Mouse (Mus musculus): ENCODE measurements at regions not wholly inside any gene's neighbourhood (a gene's known extent, or its start where the extent isn't known, plus 50 kb on each side); places are given as distances from the start of the nearest gene placed in this dataset.

DNA sequence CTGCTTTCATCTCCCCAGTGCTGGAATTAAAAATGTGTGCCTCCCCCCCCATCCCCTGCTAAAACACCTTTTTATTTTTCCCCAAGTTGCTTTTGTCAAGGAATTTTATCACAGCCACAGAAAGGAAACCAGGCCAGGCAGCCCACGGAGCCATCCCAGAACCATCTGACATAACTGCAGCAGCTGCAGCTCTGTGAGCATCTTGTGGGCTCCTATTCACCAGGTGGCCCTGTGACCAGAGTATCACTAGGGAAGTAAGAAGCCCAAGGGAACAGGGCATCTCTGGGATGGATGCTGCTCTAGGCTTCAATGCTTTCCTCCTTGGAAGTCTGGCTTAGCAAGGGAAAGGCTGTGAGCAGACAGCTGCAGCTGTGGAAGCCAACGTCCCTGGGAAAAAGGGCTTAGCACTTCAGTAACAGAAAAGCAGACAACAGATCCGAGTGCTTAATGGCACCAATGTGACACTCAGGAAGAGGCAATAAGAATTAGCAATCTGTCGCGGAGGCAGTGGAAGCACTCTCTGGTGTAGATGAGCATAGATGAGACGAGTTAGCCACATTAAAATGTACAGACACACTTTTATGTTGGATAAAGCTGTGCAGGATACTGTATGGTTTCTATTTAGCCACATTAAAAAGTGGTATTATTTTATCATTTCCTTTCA, 1183.0 kb downstream of the 4930447A16Rik start:
- DNase-seq (ENCODE audit: low spot score in 2 of 2) = peak; percentile 12 to 24

DNA sequence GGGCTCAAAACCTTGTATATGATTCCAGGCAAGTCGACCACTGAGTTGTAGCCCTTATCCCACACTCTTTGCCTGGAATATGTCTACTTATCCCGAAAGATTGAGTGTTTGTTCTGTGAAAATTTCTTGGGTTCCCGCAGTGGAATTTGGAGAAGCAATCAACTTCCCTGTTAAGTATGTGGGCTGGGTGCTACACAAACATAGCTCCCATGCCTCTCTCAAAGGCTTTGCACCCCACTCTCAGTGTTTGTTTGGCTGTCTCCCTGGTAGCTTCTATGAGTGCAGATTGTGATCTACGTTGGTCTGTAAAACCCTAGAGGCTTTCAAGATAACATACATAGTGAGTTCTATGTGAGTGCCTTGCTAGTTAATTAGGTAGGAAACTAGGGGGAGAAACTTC, 1184.2 kb downstream of the 4930447A16Rik start:
- DNase-seq (ENCODE audit: low spot score in 2 of 2) = no peak

Data from right cerebral cortex, adult 2 months (tissue).